Mouse (Mus musculus) heart, embryonic 14.5 days (tissue): ENCODE measurements around the gene Coa3. TPM values are rescaled to one million over a fixed set of nuclear protein-coding genes. Genes with fewer than 3 reads are reported as not detected.

Experiments used
- ATAC-seq: fragments of 200-750 bp; cut with Nextera tagmentation; 2 replicates; pipeline ENCODE4 v1.8.0; 2017; ENCODE audit warnings: low read depth, moderate TSS enrichment; ENCODE audit not compliant: insufficient number of reproducible peaks, insufficient read depth, low FRiP score
- H3K27ac ChIP-seq, 2 experiments: fragments of 200-500 bp in 1 of 2; fragments of 300-500 bp in 1 of 2; sonication (generic) in 1 of 2; replicated peaks in 1 of 2; 2 replicates each; pipeline ENCODE4 v1.5.1; 2012 to 2014; ENCODE audit warnings: low read depth in 2 of 2, low read length in 2 of 2, control low read depth in 1 of 2, mild to moderate bottlenecking in 1 of 2, mixed read lengths in 1 of 2; ENCODE audit not compliant: control insufficient read depth in 1 of 2, insufficient read depth in 1 of 2
- H3K27me3 ChIP-seq: fragments of 300-500 bp; sonication (generic); 2 replicates; pipeline ENCODE4 v1.6.1; 2014; ENCODE audit warnings: mild to moderate bottlenecking, low read length, control low read depth; ENCODE audit not compliant: control insufficient read depth, insufficient read depth
- H3K36me3 ChIP-seq: fragments of 300-500 bp; sonication (generic); 2 replicates; pipeline ENCODE4 v1.6.1; 2014; ENCODE audit warnings: mild to moderate bottlenecking, control low read depth, low read length, mixed read lengths; ENCODE audit not compliant: control insufficient read depth, insufficient read depth
- H3K4me1 ChIP-seq, 2 experiments: fragments of 200-500 bp in 1 of 2; fragments of 300-500 bp in 1 of 2; sonication (generic) in 1 of 2; 2 replicates each; pipeline ENCODE4 v1.6.1; 2012 to 2014; ENCODE audit warnings: low read length in 2 of 2, control low read depth in 1 of 2, mixed read lengths in 1 of 2; ENCODE audit not compliant: control insufficient read depth in 2 of 2, insufficient read depth in 2 of 2
- H3K4me2 ChIP-seq: fragments of 300-500 bp; sonication (generic); 2 replicates; pipeline ENCODE4 v1.6.1; 2014; ENCODE audit warnings: mild to moderate bottlenecking, low read length
- H3K4me3 ChIP-seq, 2 experiments: fragments of 200-500 bp in 1 of 2; fragments of 300-500 bp in 1 of 2; sonication (generic) in 1 of 2; 2 replicates each; pipeline ENCODE4 v1.5.1; 2012 to 2014; ENCODE audit warnings: low read length in 2 of 2, mild to moderate bottlenecking in 2 of 2, control low read depth in 1 of 2, low read depth in 1 of 2, moderate library complexity in 1 of 2; ENCODE audit not compliant: control insufficient read depth in 1 of 2, insufficient read depth in 1 of 2
- H3K9ac ChIP-seq: fragments of 300-500 bp; sonication (generic); 2 replicates; pipeline ENCODE4 v1.6.1; 2014; ENCODE audit warnings: mild to moderate bottlenecking, low read length
- H3K9me3 ChIP-seq: fragments of 300-500 bp; sonication (generic); 2 replicates; pipeline ENCODE4 v1.6.1; 2016; ENCODE audit warnings: low read length, control low read depth; ENCODE audit not compliant: control insufficient read depth
- WGBS: fragments of 180-500 bp; shearing (Covaris S2); extraction: QIAGEN DNeasy Blood & Tissue Kit; methylation state at CpG from one replicate; pipeline ENCODE4 v1.1.7; 2014; 5-methylcytosine and 5-hydroxymethylcytosine counted together
- polyA plus RNA-seq: library from polyadenylated mRNA; unstranded; fragments of >200 nt; fragmentation: Nextera tagmentation; extraction: Ambion mirVana; gene quantifications from 2 replicates; pipeline ENCODE4 v1.2.1, GENCODE M21; 2014

The Coa3 gene
- polyA plus RNA-seq, 1 experiment from 2014 or later: 203 TPM

GRCm38 (mm10) chr11:101259261-101259712, 19.6 kb downstream of the Coa3 start:
- Histone ChIP-seq H3K27me3 (peaks cover 18% of the 10 kb centered on the region), H3K27ac (peak overlapping the region; percentile 28 to 75; a peak in 3 of 4 replicates), H3K36me3 (peaks cover 18% of the 10 kb centered on the region), H3K4me1 (peaks cover 32 to 52% of the 10 kb centered on the region in 2 experiments), H3K9ac (peak overlapping the region; percentile 82), H3K4me3 (peak overlapping the region in 1 of 2 experiments; percentile 64; a peak in 1 of 4 replicates), H3K9me3 (no peaks in the 10 kb centered on the region), H3K4me2 (peak overlapping the region; percentile 99)
- 25% methylated on average over 6 of the region's 6 CpGs for WGBS
- ATAC-seq: 0 out of 2 replicates have a peak, but pooled peaks have one; percentile 16

DNA sequence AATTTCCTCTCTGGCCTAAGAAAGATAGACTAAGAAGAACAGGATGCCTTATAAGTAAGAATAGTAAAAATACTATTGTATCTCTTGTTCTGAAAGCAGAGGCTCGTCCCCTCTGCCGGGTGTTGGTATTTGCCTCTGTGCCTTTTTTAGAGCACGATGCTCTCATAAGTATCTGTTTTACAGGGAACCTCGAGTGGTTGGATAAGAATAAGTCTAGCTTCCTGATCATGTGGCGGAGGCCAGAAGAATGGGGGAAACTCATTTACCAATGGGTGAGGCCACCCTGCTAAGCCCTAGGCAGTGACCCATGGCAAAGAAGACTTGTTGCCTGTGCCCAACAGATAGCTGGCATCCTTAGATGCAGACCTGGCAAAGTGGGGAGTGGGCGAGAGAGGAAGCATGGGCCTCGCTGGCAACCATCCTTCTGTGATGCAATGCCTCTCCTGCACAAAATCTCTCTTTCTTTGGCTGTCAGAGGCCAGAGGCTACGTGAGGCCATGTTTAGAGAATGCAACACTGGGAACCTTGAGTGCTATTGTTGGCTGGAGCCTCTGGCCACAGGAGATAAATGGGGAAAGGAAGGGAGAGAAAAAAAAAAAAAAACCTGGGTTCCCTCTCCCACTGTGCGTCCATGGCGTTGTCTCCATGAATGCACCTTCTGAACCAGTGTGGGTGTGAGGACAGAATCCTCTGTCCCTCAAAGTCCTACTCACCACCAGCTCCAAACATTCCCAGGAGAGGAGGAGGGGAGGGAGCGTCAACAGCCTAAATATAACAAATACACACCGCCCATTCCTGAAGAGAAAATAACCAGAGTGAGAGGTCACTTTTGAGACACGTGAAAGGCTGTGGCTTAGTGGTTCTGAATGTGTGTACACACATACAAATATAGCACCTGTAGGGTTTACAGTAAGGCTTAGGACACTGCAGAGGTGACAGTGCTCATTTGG, 22.8 kb downstream of the Coa3 start:
- peak overlapping the region; percentile 24; the same call in 1 of the 2 replicates for H3K4me2 ChIP-seq
- ATAC-seq: no peak
- peaks cover 21 to 45% of the 10 kb centered on the region in 2 experiments for H3K4me1 ChIP-seq
- 40% methylated on average over 13 of the region's 13 CpGs for WGBS
- no peaks in the 10 kb centered on the region for H3K9me3 ChIP-seq
- no peak overlapping the region for H3K4me3 ChIP-seq
- peak overlapping the region; percentile 80 to 84 for H3K27ac ChIP-seq
- peaks cover 18% of the 10 kb centered on the region for H3K36me3 ChIP-seq
- H3K27me3 ChIP-seq: no peaks in the 10 kb centered on the region
- H3K9ac ChIP-seq: no peak overlapping the region

DNA sequence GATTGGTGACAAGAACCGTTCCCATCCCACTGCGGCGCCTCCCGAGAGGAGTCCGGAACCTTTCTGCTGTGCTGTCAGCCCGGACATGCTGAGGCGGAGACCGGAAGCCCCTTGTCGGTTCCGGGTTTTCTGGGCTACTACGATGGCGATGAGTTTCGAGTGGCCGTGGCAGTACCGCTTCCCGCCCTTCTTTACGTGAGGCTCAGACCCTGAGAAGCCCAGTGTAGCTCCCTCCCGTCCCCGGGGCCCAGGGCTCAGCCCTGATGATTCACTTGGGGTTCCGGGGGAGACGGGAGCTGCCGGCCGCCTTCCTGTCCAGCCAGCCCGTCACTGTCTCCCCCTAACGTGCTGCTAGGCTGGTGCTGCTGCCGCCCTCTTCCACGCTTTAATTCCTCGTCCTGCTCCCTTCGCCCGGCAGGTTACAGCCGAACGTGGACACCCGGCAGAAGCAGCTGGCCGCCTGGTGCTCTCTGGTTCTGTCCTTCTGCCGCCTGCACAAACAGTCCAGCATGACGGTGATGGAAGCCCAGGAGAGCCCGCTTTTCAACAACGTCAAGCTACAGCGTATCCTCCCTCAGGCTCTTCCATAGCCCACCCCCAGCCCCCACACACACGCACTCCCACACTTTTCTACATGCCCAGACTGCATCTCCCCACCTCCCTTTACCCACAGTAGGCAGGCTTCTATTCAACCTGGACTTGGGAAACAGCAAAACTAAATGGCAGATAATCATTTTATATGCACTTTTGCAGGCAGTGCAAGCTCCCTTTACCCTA, 25.1 kb downstream of the Coa3 start, which contains the start of gene Vps25:
Gene Vps25 (plus strand): TSS at position 95 of the 777 bp plus-strand sequence.
- Histone ChIP-seq H3K9me3 (no peaks in the 10 kb centered on the region), H3K4me2 (peak within 1 kb of the TSS; percentile 77), H3K27ac (peak within 1 kb of the TSS; percentile 88 to 90), H3K27me3 (no peaks in the 10 kb centered on the region), H3K4me1 (peaks cover 8 to 33% of the 10 kb centered on the region in 2 experiments), H3K9ac (peak within 1 kb of the TSS; percentile 92), H3K36me3 (peaks cover 16% of the 10 kb centered on the region), H3K4me3 (peak within 1 kb of the TSS; percentile 77 to 90)
- ATAC-seq: peak; percentile 64
- WGBS: under 1% methylated on average over 40 of the region's 40 CpGs

- H3K4me3 ChIP-seq: peak overlapping the region; percentile 77 to 90
- peaks cover under 1% of the 10 kb centered on the region; the same call in 1 of the 2 replicates for H3K27me3 ChIP-seq
- WGBS: 11% methylated on average over 7 of the region's 7 CpGs
- peak overlapping the region; percentile 84 to 90 for H3K27ac ChIP-seq
- peak overlapping the region; percentile 92 for H3K9ac ChIP-seq
- ATAC-seq: no peak
- peaks cover 6 to 25% of the 10 kb centered on the region in 2 experiments for H3K4me1 ChIP-seq
- H3K36me3 ChIP-seq: peaks cover 7% of the 10 kb centered on the region
- H3K4me2 ChIP-seq: peak overlapping the region; percentile 77
- H3K9me3 ChIP-seq: no peaks in the 10 kb centered on the region
These were observed 26.0 kb downstream of the Coa3 start for GRCm38 (mm10) chr11:101252941-101253340.

GRCm38 (mm10) chr11:101251031-101251430, 27.9 kb downstream of the Coa3 start:
- peaks cover 2 to 23% of the 10 kb centered on the region in 2 experiments for H3K4me1 ChIP-seq
- H3K27me3 ChIP-seq: peaks cover 19% of the 10 kb centered on the region
- WGBS: 69% methylated on average over 2 of the region's 2 CpGs
- no peak overlapping the region for H3K4me3 ChIP-seq
- H3K36me3 ChIP-seq: 0 out of 2 replicates have a peak, but pooled peaks cover 5% of the 10 kb centered on the region
- no peaks in the 10 kb centered on the region for H3K9me3 ChIP-seq
- no peak overlapping the region for H3K9ac ChIP-seq
- H3K27ac ChIP-seq: no peak overlapping the region
- H3K4me2 ChIP-seq: no peak overlapping the region
- ATAC-seq: no peak

GRCm38 (mm10) chr11:101248258-101248994, 30.5 kb downstream of the Coa3 start:
- 28% methylated on average over 14 of the region's 14 CpGs for WGBS

More at GRCm38 (mm10) chr11:101248258-101248994, 30.5 kb downstream of the Coa3 start:
- H3K27ac ChIP-seq: peak overlapping the region; percentile 90 to 92
- peak overlapping the region in 1 of 2 experiments; percentile 60; a peak in 2 of 4 replicates for H3K4me3 ChIP-seq
- H3K9ac ChIP-seq: peak overlapping the region; percentile 87; the same call in 1 of the 2 replicates
- H3K9me3 ChIP-seq: no peaks in the 10 kb centered on the region
- ATAC-seq: 0 out of 2 replicates have a peak, but pooled peaks have one; percentile 49
- peaks cover 0 to 14% of the 10 kb centered on the region in 2 experiments; a peak in 3 of 4 replicates for H3K4me1 ChIP-seq
- peak overlapping the region; percentile 78 for H3K4me2 ChIP-seq
- H3K27me3 ChIP-seq: peaks cover 29% of the 10 kb centered on the region
- 0 out of 2 replicates have a peak, but pooled peaks cover 5% of the 10 kb centered on the region for H3K36me3 ChIP-seq
